Mouse (Mus musculus) NIH3T3 (cell line): Measurements from ENCODE around the gene Syngr3.
"Not testable (repeated sequence)": the region's sequence is repeated elsewhere in the genome, so short reads cannot be mapped to it uniquely, and the experiment has no call there.

Experiments used
- DNase-seq: peaks from one replicate; pipeline ENCODE4 v3.0.0-alpha.2; 2012; ENCODE audit warnings: low read depth

Gene Syngr3

GRCm38 (mm10) chr17:24676187-24676586 is 13.6 kb downstream of the Syngr3 start:
- peak; percentile 92 for DNase-seq

- DNase-seq: no peak
Measured at GRCm38 (mm10) chr17:24674277-24674676, 15.5 kb downstream of the Syngr3 start.

- peak; percentile 62 for DNase-seq
Measured at GRCm38 (mm10) chr17:24672141-24672540, 17.6 kb downstream of the Syngr3 start.

- no peak for DNase-seq
Measured at GRCm38 (mm10) chr17:24671346-24671745, 18.4 kb downstream of the Syngr3 start.

- peak; percentile 46 for DNase-seq
Measured at GRCm38 (mm10) chr17:24670246-24670844, 19.4 kb downstream of the Syngr3 start.

GRCm38 (mm10) chr17:24669545-24670245 is 20.1 kb downstream of the Syngr3 start, which contains the start of gene Zfp598:
Gene Zfp598 (plus strand): TSS chr17:24669687.
- peak; percentile 98 for DNase-seq

- not testable (repeated sequence) for DNase-seq
Measured at GRCm38 (mm10) chr17:24669214-24669544, 20.6 kb downstream of the Syngr3 start.

- DNase-seq: peak; percentile 82
Measured at GRCm38 (mm10) chr17:24667416-24667815, 22.3 kb downstream of the Syngr3 start.

GRCm38 (mm10) chr17:24667011-24667410 is 22.7 kb downstream of the Syngr3 start:
- not testable (repeated sequence) for DNase-seq

GRCm38 (mm10) chr17:24658017-24658758 is 31.6 kb downstream of the Syngr3 start, which contains the start of gene Npw:
Gene Npw (minus strand): TSS chr17:24658457.
- no peak for DNase-seq

GRCm38 (mm10) chr17:24654969-24655368 is 34.8 kb downstream of the Syngr3 start:
- DNase-seq: no peak

GRCm38 (mm10) chr17:24653967-24654710 is 35.6 kb downstream of the Syngr3 start:
- peak; percentile 84 for DNase-seq

GRCm38 (mm10) chr17:24651835-24652234 is 37.9 kb downstream of the Syngr3 start:
- DNase-seq: no peak

- DNase-seq: no peak
Measured at GRCm38 (mm10) chr17:24650766-24651165, 39.0 kb downstream of the Syngr3 start.

GRCm38 (mm10) chr17:24650070-24650616 is 39.6 kb downstream of the Syngr3 start, which contains the start of gene Slc9a3r2:
Gene Slc9a3r2 (minus strand): TSS chr17:24650327.
- peak; percentile 21 for DNase-seq

- DNase-seq: peak; percentile 47
Measured at GRCm38 (mm10) chr17:24649581-24650069, 40.1 kb downstream of the Syngr3 start.

- DNase-seq: peak; percentile 25
Measured at GRCm38 (mm10) chr17:24648731-24649377, 40.9 kb downstream of the Syngr3 start.

GRCm38 (mm10) chr17:24647493-24647892 is 42.3 kb downstream of the Syngr3 start:
- no peak for DNase-seq

- no peak for DNase-seq
Measured at GRCm38 (mm10) chr17:24646381-24646780, 43.4 kb downstream of the Syngr3 start.

- DNase-seq: no peak
Measured at GRCm38 (mm10) chr17:24645916-24646315, 43.8 kb downstream of the Syngr3 start.
